Mouse (Mus musculus): ENCODE results near the gene Asic1. TPM values are rescaled to one million over a fixed set of nuclear protein-coding genes. Genes with fewer than 3 reads are reported as not detected.

The Asic1 gene
- polyA plus RNA-seq, 1 experiment from 2014 or later = 45.1 TPM

DNA sequence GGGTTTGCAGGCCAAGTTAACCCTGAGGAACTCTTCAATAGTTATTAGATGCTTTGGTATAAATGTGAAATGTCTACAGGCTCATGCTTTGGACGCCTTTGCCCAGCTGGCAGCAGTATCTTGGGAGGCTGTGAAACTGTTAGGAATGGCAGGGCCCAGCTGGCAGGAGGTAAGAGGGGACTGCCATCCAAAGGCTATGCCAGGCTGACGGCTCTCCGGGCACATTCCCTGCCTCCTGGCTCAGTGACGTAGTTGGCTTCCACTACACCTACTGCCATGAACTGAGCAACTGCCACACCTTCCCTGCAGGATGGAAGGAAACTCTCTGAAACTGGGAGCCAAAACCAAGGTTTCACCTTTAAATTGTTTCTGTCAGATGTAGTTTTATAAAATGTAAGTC lies 70.1 kb downstream of the Asic1 start:
- H3K4me2 ChIP-seq (ENCODE audit: low read length) = no peak overlapping the region
- peaks cover 45% of the 10 kb centered on the region for H3K36me3 ChIP-seq (ENCODE audit: control insufficient read depth, insufficient read depth, low read length)
- WGBS = 95% methylated on average over 4 of the region's 4 CpGs
- no peaks in the 10 kb centered on the region for H3K4me1 ChIP-seq (ENCODE audit: control insufficient read depth, insufficient read depth, low read depth, low read length)
- H3K9ac ChIP-seq (ENCODE audit: low read depth, low read length) = no peak overlapping the region
- ATAC-seq = no peak
- H3K9me3 ChIP-seq (ENCODE audit: control insufficient read depth, low read length) = no peaks in the 10 kb centered on the region
- H3K27me3 ChIP-seq (replicated peaks; ENCODE audit: control insufficient read depth, insufficient read depth, low read length) = no peaks in the 10 kb centered on the region
- no peak overlapping the region for H3K4me3 ChIP-seq (ENCODE audit: low read length)
- H3K27ac ChIP-seq (ENCODE audit: low read depth, low read length) = no peak overlapping the region

Other genes with a start within 250 kb of the Asic1 start
- gene Nckap5l, start 212.6 kb upstream of the Asic1 start, polyA plus RNA-seq (2015; fragmentation: Nextera tagmentation; extraction: Ambion mirVana) = 11.6 and 17.7 TPM in 2 replicates
- gene Bcdin3d, start 195.6 kb upstream of the Asic1 start, polyA plus RNA-seq (2015; fragmentation: Nextera tagmentation; extraction: Ambion mirVana) = 16.8 and 17.7 TPM in 2 replicates
- 58.2 and 66.8 TPM in 2 replicates for gene Faim2, start 142.2 kb upstream of the Asic1 start, polyA plus RNA-seq (2015; fragmentation: Nextera tagmentation; extraction: Ambion mirVana)
- gene Aqp2, start 91.3 kb upstream of the Asic1 start, polyA plus RNA-seq (2015; fragmentation: Nextera tagmentation; extraction: Ambion mirVana) = 0.11 TPM in 1 of 2 replicates, not detected in the other
- gene Aqp5, start 79.6 kb upstream of the Asic1 start, polyA plus RNA-seq (2015; fragmentation: Nextera tagmentation; extraction: Ambion mirVana) = 0.70 and 0.95 TPM in 2 replicates
- gene Aqp6, start 69.0 kb upstream of the Asic1 start, polyA plus RNA-seq (2015; fragmentation: Nextera tagmentation; extraction: Ambion mirVana) = 0.68 and 0.70 TPM in 2 replicates
- 56.7 and 64.6 TPM in 2 replicates for gene Racgap1, start 18.7 kb upstream of the Asic1 start, polyA plus RNA-seq (2015; fragmentation: Nextera tagmentation; extraction: Ambion mirVana)
- gene Smarcd1, start 31.8 kb downstream of the Asic1 start, polyA plus RNA-seq (2015; fragmentation: Nextera tagmentation; extraction: Ambion mirVana) = 71.7 and 86.2 TPM in 2 replicates
- gene Gm17349, start 35.1 kb downstream of the Asic1 start, polyA plus RNA-seq (2015; fragmentation: Nextera tagmentation; extraction: Ambion mirVana) = not detected in 2 replicates
- 3.1 and 4.6 TPM in 2 replicates for gene Gpd1, start 47.1 kb downstream of the Asic1 start, polyA plus RNA-seq (2015; fragmentation: Nextera tagmentation; extraction: Ambion mirVana)
- gene Cox14, start 55.2 kb downstream of the Asic1 start, polyA plus RNA-seq (2015; fragmentation: Nextera tagmentation; extraction: Ambion mirVana) = 175 and 191 TPM in 2 replicates
- gene Cers5, start 102.5 kb downstream of the Asic1 start, polyA plus RNA-seq (2015; fragmentation: Nextera tagmentation; extraction: Ambion mirVana) = 91.9 and 95.2 TPM in 2 replicates
- gene Lima1, start 205.1 kb downstream of the Asic1 start, polyA plus RNA-seq (2015; fragmentation: Nextera tagmentation; extraction: Ambion mirVana) = 12.9 and 15.3 TPM in 2 replicates